Mouse (Mus musculus): ENCODE data around the gene Mcu. TPM values are rescaled to one million over a fixed set of nuclear protein-coding genes. Genes with fewer than 3 reads are reported as not detected.

Gene Mcu
- polyA plus RNA-seq, 1 experiment from 2014 or later: 28.3 TPM

DNA sequence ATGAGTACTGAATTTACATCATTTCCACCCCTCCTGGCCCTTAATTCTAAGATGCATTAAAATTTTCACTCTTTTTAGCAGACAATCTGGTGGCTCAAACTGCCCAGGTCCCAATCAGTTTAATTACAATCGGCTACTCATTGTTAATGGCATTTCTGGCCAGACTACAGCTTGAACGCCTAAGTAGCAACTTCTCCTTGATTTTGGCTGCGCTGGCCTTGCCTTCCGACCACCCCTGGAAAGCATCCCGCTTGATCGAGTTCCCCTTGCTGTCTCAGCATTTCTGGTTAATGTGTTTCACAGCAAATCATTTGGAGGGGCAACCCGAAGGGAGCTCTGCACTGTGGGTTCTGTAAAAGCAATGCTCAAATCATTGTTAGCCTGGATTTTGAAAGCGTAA lies 14.4 kb downstream of the Mcu start:
- H3K27me3 ChIP-seq (ENCODE audit: low read depth, poor library complexity, severe bottlenecking): no peaks in the 10 kb centered on the region
- H3K4me3 ChIP-seq: no peak overlapping the region
- WGBS: 87% methylated on average over 8 of the region's 8 CpGs
- H3K27ac ChIP-seq: no peak overlapping the region
- H3K9me3 ChIP-seq (replicated peaks): no peaks in the 10 kb centered on the region
- peaks cover 5% of the 10 kb centered on the region; the same call in 1 of the 2 replicates for H3K36me3 ChIP-seq
- H3K4me1 ChIP-seq: no peaks in the 10 kb centered on the region
- DNase-seq (ENCODE audit: low spot score): no peak

DNA sequence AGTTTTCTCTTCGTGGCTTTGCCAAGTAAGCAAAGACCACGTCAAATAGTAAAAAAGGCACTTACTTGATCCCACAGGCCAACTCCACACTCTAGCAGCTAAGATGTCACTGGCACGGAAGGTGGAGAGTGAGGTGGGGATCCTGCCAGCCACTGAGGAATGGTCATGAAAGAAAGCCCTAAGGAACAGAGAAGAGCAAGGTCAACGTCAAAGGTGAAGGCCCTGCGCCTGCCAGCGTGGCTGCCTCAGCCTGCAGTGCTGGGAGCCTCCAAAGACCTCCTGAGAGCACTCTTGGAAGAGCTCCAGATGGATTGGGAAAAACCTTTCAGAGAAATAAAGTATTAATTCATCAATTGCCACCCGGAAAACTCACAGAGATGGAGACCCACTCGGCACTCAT lies 16.0 kb downstream of the Mcu start:
- WGBS: 89% methylated on average over 8 of the region's 8 CpGs
- no peaks in the 10 kb centered on the region for H3K9me3 ChIP-seq (replicated peaks)
- DNase-seq (ENCODE audit: low spot score): no peak
- peaks cover 5% of the 10 kb centered on the region; the same call in 1 of the 2 replicates for H3K36me3 ChIP-seq
- H3K4me1 ChIP-seq: no peaks in the 10 kb centered on the region
- no peaks in the 10 kb centered on the region for H3K27me3 ChIP-seq (ENCODE audit: low read depth, poor library complexity, severe bottlenecking)
- no peak overlapping the region for H3K4me3 ChIP-seq
- H3K27ac ChIP-seq: no peak overlapping the region

DNA sequence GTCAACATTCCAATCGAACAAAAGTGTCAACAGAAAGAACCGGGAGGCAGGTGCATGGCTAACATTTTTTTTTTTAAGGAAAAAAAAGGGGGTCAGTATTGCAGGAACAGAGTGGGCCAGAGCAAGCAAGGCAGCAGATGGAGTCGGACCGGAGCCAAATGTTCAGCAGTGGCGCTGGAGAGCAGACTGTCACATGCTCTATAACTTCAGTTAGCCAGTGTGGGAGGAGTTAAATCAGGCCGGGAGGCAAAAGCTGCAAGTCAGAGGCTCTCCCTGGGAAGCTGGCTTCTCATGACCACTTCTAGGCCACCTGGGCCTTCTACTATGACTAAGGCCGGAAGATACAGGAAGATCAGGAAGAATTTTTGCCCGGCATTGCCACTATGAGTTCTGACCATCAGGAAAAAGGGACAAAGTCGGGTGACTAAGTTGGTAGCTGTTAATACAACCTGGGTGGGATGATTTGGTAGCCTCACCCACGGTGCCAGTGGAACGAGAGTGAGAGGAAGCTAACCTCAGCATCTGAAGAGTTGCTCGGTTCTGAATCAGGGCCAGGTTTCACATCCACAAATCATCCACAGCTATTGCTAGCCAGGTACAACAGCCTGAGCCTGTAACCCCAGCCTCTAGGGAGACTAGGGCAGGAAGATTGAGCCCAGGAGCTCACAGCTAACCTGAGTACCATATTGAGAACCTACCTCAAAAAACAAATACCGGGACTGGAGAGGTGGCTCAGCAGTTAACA lies 22.5 kb downstream of the Mcu start:
- DNase-seq (ENCODE audit: low spot score): no peak
- no peak overlapping the region for H3K27ac ChIP-seq
- no peak overlapping the region for H3K4me3 ChIP-seq
- no peaks in the 10 kb centered on the region for H3K9me3 ChIP-seq (replicated peaks)
- H3K27me3 ChIP-seq (ENCODE audit: low read depth, poor library complexity, severe bottlenecking): no peaks in the 10 kb centered on the region
- H3K4me1 ChIP-seq: no peaks in the 10 kb centered on the region
- peaks cover 5% of the 10 kb centered on the region; the same call in 1 of the 2 replicates for H3K36me3 ChIP-seq
- 80% methylated on average over 13 of the region's 13 CpGs for WGBS

DNA sequence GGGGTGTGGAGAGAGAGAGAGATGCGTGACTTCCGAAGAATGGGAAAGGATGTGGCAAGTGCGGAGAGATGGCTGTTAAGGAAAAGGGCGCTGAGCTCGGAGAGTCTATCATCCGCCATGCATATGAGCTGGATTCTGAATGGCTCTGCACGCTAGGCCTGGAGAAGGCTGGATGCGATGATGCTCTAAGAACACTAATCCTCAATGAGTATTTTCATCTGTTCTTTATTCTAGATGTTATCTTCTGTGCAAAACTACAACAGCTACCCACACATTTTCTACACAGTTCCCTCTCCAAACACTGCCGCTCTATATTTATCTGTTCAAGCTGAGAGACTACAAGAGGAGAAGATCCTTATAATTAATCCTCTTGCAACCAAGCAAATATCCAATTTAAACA lies 25.9 kb downstream of the Mcu start:
- WGBS: 96% methylated on average over 9 of the region's 9 CpGs
- Histone ChIP-seq H3K36me3 (no peaks in the 10 kb centered on the region), H3K27ac (no peak overlapping the region)

DNA sequence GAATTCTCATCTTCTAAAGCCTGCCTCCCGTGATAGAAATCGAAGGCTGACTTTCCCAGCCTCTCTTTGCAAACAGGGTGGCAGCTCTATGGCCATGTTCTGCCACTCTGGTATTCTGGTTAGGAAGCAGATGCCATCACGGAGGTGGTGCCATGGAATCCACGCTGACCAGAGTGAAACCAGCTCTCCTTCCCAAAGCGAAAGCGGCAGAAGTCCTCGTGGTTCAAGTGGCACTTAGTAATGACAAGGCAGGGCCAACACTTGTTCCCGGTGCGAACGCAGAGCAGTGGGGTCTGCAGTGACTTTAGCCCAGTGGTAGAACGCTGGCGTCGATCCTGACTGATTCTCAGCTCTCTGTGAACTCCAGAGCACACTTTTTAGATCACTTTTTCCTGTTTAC lies 26.6 kb downstream of the Mcu start:
- 84% methylated on average over 13 of the region's 13 CpGs for WGBS

More for the DNA sequence above, 25.9 kb downstream of the Mcu start:
- DNase-seq (ENCODE audit: low spot score): no peak
- no peak overlapping the region for H3K4me3 ChIP-seq
- no peaks in the 10 kb centered on the region for H3K4me1 ChIP-seq
- no peaks in the 10 kb centered on the region for H3K27me3 ChIP-seq (ENCODE audit: low read depth, poor library complexity, severe bottlenecking)
- no peaks in the 10 kb centered on the region for H3K9me3 ChIP-seq (replicated peaks)

DNA sequence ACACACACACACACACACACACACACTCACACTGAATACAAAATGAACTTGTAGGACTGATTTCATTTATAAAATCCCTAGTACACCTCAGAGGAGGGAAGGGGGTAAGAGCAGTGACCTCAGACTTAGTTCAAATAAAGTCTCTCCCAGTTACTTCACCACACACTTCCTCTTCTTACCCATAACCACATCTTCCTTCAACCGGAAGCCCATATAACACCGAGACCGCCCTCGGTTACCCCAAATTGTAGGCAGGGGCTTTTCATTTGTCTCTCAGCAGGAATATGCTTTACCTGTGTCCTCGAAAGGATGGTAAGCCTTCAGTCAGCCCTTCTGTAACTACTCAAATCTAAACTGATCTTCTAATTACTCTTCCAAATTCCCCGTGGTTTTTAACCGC lies 27.1 kb downstream of the Mcu start:
- 93% methylated on average over 7 of the region's 7 CpGs for WGBS
- no peaks in the 10 kb centered on the region for H3K36me3 ChIP-seq
- H3K27me3 ChIP-seq (ENCODE audit: low read depth, poor library complexity, severe bottlenecking): no peaks in the 10 kb centered on the region
- no peak overlapping the region for H3K4me3 ChIP-seq
- no peaks in the 10 kb centered on the region for H3K9me3 ChIP-seq (replicated peaks)
- H3K4me1 ChIP-seq: no peaks in the 10 kb centered on the region
- no peak overlapping the region for H3K27ac ChIP-seq
- DNase-seq (ENCODE audit: low spot score): no peak

More for the DNA sequence above, 26.6 kb downstream of the Mcu start:
- no peaks in the 10 kb centered on the region for H3K36me3 ChIP-seq
- no peaks in the 10 kb centered on the region for H3K9me3 ChIP-seq (replicated peaks)
- DNase-seq (ENCODE audit: low spot score): no peak
- H3K27ac ChIP-seq: no peak overlapping the region
- H3K27me3 ChIP-seq (ENCODE audit: low read depth, poor library complexity, severe bottlenecking): no peaks in the 10 kb centered on the region
- no peaks in the 10 kb centered on the region for H3K4me1 ChIP-seq
- no peak overlapping the region for H3K4me3 ChIP-seq

DNA sequence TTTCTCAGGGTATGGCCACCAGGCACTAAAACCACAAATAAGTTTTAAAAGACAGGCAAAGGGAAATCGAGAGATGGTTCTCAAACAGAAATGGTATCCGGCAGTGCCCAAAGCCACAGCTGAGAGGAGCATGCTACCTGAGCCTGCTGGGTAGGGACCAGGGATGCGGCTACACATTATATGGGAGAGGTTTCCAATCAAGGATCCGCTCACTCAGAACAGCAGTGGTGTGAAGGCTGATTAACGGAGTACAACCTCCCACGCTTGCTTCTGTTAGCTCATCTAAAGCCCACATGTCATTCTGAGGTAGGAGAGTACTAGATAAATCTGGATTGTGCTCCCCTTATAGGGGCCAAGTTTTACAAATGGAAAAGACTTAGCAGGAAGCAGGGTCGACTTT lies 28.4 kb downstream of the Mcu start:
- WGBS: 89% methylated on average over 7 of the region's 7 CpGs
- H3K27ac ChIP-seq: no peak overlapping the region
- H3K27me3 ChIP-seq (ENCODE audit: low read depth, poor library complexity, severe bottlenecking): no peaks in the 10 kb centered on the region
- H3K4me3 ChIP-seq: no peak overlapping the region
- no peak for DNase-seq (ENCODE audit: low spot score)
- no peaks in the 10 kb centered on the region for H3K9me3 ChIP-seq (replicated peaks)
- H3K36me3 ChIP-seq: no peaks in the 10 kb centered on the region
- no peaks in the 10 kb centered on the region for H3K4me1 ChIP-seq

DNA sequence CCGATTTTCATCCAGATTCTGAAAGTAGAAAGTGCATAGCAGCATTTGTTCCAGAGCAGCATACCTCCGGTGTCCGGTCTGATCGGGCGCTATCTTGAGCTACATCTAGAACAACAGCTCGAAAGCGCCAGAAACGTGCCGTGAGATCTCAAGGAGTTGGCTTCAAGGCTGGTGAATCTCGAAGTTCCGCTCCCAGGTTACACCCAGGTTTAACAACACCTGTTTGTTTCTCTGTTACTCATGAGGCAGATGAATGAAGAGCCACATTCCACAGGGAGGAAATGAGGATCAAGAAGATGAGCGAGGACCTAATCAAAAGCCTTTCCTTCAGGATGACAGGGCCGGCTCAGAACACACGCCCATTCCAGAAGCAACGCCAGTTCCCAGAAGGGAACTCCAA lies 29.7 kb downstream of the Mcu start:
- WGBS: 91% methylated on average over 15 of the region's 15 CpGs
- Histone ChIP-seq H3K27me3 (ENCODE audit: low read depth, poor library complexity, severe bottlenecking) (no peaks in the 10 kb centered on the region), H3K4me3 (no peak overlapping the region), H3K9me3 (replicated peaks) (no peaks in the 10 kb centered on the region), H3K36me3 (peaks cover 5% of the 10 kb centered on the region; the same call in 1 of the 2 replicates), H3K27ac (no peak overlapping the region), H3K4me1 (no peaks in the 10 kb centered on the region)
- DNase-seq (ENCODE audit: low spot score): no peak

DNA sequence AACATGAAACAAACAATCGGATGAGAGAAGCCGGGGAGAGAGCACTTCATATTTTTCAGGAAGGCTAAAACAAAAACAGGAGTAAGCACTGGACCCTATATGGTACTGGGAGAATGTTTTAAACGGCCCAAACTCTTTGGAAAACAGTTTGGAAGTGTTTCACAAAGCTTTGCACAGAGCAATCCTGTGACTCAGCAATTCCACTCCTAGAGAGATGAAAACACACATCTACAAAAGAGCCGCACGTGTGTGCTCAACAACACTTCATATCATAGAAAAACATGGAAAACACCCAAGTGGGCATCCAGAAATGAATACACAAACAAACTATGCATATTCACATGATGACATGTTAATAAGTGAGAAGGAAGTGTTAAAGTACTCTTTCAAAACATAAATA lies 30.9 kb downstream of the Mcu start:
- 89% methylated on average over 5 of the region's 5 CpGs for WGBS
- H3K4me1 ChIP-seq: no peaks in the 10 kb centered on the region
- H3K27me3 ChIP-seq (ENCODE audit: low read depth, poor library complexity, severe bottlenecking): no peaks in the 10 kb centered on the region
- no peaks in the 10 kb centered on the region for H3K9me3 ChIP-seq (replicated peaks)
- DNase-seq (ENCODE audit: low spot score): no peak
- H3K4me3 ChIP-seq: no peak overlapping the region
- H3K36me3 ChIP-seq: peaks cover 5% of the 10 kb centered on the region; the same call in 1 of the 2 replicates
- H3K27ac ChIP-seq: no peak overlapping the region

DNA sequence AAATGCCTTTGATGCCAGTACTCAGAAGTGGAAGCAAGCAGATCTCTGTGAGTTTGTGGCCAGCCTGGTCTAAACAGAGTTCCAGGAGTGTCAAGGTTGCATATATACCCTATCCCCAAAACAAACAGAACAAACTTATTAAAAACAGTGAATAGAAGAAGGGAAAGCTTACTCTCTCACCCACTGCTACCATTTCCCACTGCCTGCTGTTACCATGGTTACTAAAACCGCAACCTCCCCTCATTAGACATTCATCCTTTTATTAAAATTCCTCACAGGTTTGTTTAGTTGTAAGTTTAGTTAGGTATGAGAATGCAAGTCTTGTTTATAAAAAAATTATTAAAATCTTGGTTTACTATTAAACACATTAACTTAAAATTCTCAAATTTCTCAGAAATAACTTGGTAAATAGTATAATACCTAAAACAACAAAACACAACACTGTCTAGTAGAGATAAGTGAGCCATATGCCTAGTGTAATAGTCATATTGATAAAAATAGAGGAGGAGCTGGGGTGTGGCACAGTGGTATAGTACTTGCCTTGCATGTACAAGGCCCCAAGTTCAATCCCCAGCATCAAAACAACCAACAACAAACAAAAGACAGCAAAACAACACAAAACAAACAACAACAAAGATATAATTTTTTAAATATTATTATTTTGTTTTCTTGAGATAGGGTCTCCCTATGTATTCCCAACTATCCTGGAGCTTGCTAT lies 34.5 kb downstream of the Mcu start:
- no peaks in the 10 kb centered on the region for H3K27me3 ChIP-seq (ENCODE audit: low read depth, poor library complexity, severe bottlenecking)
- H3K9me3 ChIP-seq (replicated peaks): no peaks in the 10 kb centered on the region
- no peak overlapping the region for H3K4me3 ChIP-seq
- H3K27ac ChIP-seq: no peak overlapping the region
- 92% methylated on average over 1 of the region's 1 CpGs for WGBS
- no peak for DNase-seq (ENCODE audit: low spot score)
- peaks cover 15% of the 10 kb centered on the region for H3K4me1 ChIP-seq
- peaks cover 5% of the 10 kb centered on the region; the same call in 1 of the 2 replicates for H3K36me3 ChIP-seq

DNA sequence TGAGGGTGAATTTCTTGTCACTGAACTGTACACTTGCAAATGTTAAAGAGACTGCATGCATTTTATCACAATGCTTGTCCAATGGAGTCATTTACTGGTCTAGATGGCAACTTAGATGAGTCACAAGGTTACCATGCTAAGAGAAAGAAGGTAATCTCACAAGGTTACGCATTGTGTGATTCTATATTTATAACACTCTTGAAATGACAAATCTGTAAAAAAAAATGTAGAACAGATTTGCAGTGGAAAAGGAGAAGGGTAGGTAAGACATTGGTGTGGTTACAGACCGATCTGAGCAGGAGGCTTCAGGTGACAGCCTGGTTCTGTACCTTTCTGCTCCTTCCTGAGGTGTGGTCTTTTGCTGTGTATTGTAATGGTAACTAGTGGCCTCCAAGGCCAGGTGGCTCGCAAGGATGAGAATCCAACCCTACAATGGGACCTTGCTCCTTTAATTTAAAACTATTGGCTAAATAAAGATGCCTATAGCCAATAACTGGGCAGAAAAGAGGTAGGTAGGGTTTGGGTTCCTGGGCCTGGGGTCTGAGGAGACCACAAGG lies 35.8 kb downstream of the Mcu start:
- H3K4me3 ChIP-seq: no peak overlapping the region
- no peak for DNase-seq (ENCODE audit: low spot score)
- no peaks in the 10 kb centered on the region for H3K27me3 ChIP-seq (ENCODE audit: low read depth, poor library complexity, severe bottlenecking)
- WGBS: 88% methylated on average over 3 of the region's 3 CpGs
- peaks cover 22% of the 10 kb centered on the region for H3K4me1 ChIP-seq
- no peaks in the 10 kb centered on the region for H3K9me3 ChIP-seq (replicated peaks)
- peaks cover 5% of the 10 kb centered on the region; the same call in 1 of the 2 replicates for H3K36me3 ChIP-seq
- no peak overlapping the region for H3K27ac ChIP-seq

DNA sequence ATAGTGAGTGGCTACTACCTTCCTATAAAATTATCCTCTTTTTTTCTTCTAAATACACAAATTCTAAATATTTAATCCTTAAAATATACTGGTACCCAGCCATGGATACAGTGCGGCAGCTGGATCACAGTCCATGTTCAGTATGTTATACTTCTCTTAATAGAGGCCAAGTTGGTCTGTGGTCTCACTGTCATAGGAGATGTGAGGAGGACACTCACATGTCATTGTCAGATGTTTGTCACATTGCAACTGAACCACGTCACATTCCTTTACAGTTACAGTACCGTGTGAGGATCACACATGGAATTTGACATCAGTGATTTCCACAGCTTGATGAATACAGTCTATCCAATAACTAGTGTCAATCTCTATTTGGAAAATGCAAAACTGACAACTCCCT lies 36.8 kb downstream of the Mcu start:
- Histone ChIP-seq H3K27ac (no peak overlapping the region), H3K4me3 (no peak overlapping the region), H3K9me3 (replicated peaks) (no peaks in the 10 kb centered on the region), H3K36me3 (peaks cover 5% of the 10 kb centered on the region; the same call in 1 of the 2 replicates), H3K4me1 (peaks cover 22% of the 10 kb centered on the region), H3K27me3 (ENCODE audit: low read depth, poor library complexity, severe bottlenecking) (no peaks in the 10 kb centered on the region)
- WGBS: 93% methylated on average over 3 of the region's 3 CpGs
- DNase-seq (ENCODE audit: low spot score): no peak

Measured in limb, embryonic 10.5 days (tissue).